Mouse (Mus musculus): ENCODE results near the gene Pomp. TPM values are rescaled to one million over a fixed set of nuclear protein-coding genes. Genes with fewer than 3 reads are reported as not detected.

Pomp gene
- 90.8 and 101 TPM in 2 replicates for polyA plus RNA-seq (2012; rRNA removed)

GRCm38 (mm10) chr5:147860449-147861261 is at the start of gene Pomp:
Pomp (plus strand) TSS chr5:147860461.

GRCm38 (mm10) chr5:147894455-147895076 is 34.3 kb downstream of the Pomp start, which contains the start of gene Slc46a3:
Slc46a3 (minus strand) TSS chr5:147894815.

Other genes with a start within 250 kb of the Pomp start
- gene Flt1, start 134.4 kb upstream of the Pomp start, polyA plus RNA-seq (2012; rRNA removed) = 1.8 and 2.5 TPM in 2 replicates
- gene Slc46a3, start 34.4 kb downstream of the Pomp start, polyA plus RNA-seq (2012; rRNA removed) = 14.6 and 15.3 TPM in 2 replicates
- 0.70 and 0.93 TPM in 2 replicates for gene Mtus2, start 96.9 kb downstream of the Pomp start, polyA plus RNA-seq (2012; rRNA removed)